Mouse (Mus musculus) spleen, adult 2 months (tissue): ENCODE measurements around the gene Ap3b1. TPM values are rescaled to one million over a fixed set of nuclear protein-coding genes. Genes with fewer than 3 reads are reported as not detected.
A peak's percentile ranks its signal among the peaks of the same experiment; 100 is the strongest.
"Not testable (repeated sequence)": the region's sequence is repeated elsewhere in the genome, so short reads cannot be mapped to it uniquely, and the experiment has no call there.

Experiments
- DNase-seq, 2 experiments: peaks; one replicate each; pipeline versions ENCODE4 v3.0.0 to v3.0.0-alpha.2; 2012 to 2021; ENCODE audit warnings: low spot score in 2 of 2, low read depth in 1 of 2
- H3K27ac ChIP-seq: fragments of 200-500 bp; 2 replicates; pipeline ENCODE4 v1.5.1; 2012; ENCODE audit warnings: low read length, inconsistent platforms; ENCODE audit not compliant: insufficient read depth
- H3K27me3 ChIP-seq: fragments of 200-500 bp; 2 replicates; pipeline ENCODE4 v1.6.1; 2012; ENCODE audit warnings: mild to moderate bottlenecking, moderate library complexity, low read length, inconsistent platforms; ENCODE audit not compliant: control insufficient read depth, insufficient read depth
- H3K36me3 ChIP-seq: fragments of 200-500 bp; 2 replicates; pipeline ENCODE4 v1.6.1; 2012; ENCODE audit warnings: mild to moderate bottlenecking, low read length, inconsistent platforms; ENCODE audit not compliant: control insufficient read depth, insufficient read depth
- H3K4me1 ChIP-seq: fragments of 200-500 bp; 2 replicates; pipeline ENCODE4 v1.6.1; 2011; ENCODE audit warnings: inconsistent platforms; ENCODE audit not compliant: control insufficient read depth, insufficient read depth, insufficient read length
- H3K4me3 ChIP-seq: fragments of 200-500 bp; 2 replicates; pipeline ENCODE4 v1.5.1; 2011; ENCODE audit warnings: mild to moderate bottlenecking, inconsistent platforms; ENCODE audit not compliant: insufficient read depth, insufficient read length; ENCODE audit errors: extremely low read depth
- CTCF ChIP-seq: fragments of 200-500 bp; IDR thresholded peaks from 2 replicates; pipeline ENCODE4 v1.5.1; 2011; ENCODE audit warnings: mild to moderate bottlenecking, inconsistent platforms; ENCODE audit not compliant: insufficient read depth, insufficient read length, insufficient replicate concordance; ENCODE audit errors: extremely low read depth
- POLR2A ChIP-seq: fragments of 200-500 bp; IDR thresholded peaks from 2 replicates; pipeline ENCODE4 v1.6.1; 2011; ENCODE audit warnings: low read depth, low read length, inconsistent platforms
- WGBS: fragments of 180-500 bp; shearing (Covaris S2); methylation state at CpG from one replicate; pipeline ENCODE4 v1.1.7; 2018; 5-methylcytosine and 5-hydroxymethylcytosine counted together
- polyA plus RNA-seq: library from polyadenylated mRNA; depleted of rRNA; stranded (reverse); fragments of >200 nt; gene quantifications from 2 replicates; pipeline ENCODE4 v1.2.3, GENCODE M21; 2012

Gene Ap3b1
- polyA plus RNA-seq, 1 experiment = 20.7 TPM

- Histone ChIP-seq H3K36me3 (no peaks in the 10 kb centered on the region), H3K27ac (no peak overlapping the region), H3K4me1 (no peaks in the 10 kb centered on the region), H3K4me3 (no peak overlapping the region), H3K27me3 (no peaks in the 10 kb centered on the region)
- 91% methylated on average over 3 of the region's 3 CpGs for WGBS
- TF ChIP-seq POLR2A = no peak
- DNase-seq = no peak
Measured at GRCm38 (mm10) chr13:94330392-94330979, 28.3 kb upstream of the Ap3b1 start.

DNA sequence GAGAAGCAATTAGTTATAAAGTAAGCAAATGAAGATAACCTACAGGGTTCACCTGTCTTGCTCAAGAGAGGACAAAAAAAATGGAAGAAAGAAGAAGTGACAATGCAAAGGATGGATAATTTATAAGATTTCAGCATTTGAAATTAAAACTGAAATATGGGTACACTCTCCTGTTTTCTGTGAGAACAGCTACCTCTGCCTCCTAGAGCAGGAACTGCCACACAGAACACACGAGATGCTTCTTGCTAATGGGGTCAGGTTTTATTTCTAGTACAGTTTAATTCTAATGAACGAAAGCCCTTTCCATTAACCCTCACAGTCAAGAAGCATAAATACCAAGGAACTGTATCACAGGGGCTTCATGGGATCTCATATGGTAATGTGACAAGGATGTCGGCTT, 20.4 kb upstream of the Ap3b1 start:
- Histone ChIP-seq H3K4me3 (no peak overlapping the region), H3K27ac (no peak overlapping the region), H3K36me3 (no peaks in the 10 kb centered on the region), H3K4me1 (no peaks in the 10 kb centered on the region), H3K27me3 (no peaks in the 10 kb centered on the region)
- DNase-seq = no peak
- no peak for TF ChIP-seq POLR2A
- TF ChIP-seq CTCF = no peak
- WGBS = 67% methylated on average over 3 of the region's 3 CpGs

GRCm38 (mm10) chr13:94343192-94343591, 15.6 kb upstream of the Ap3b1 start:
- 93% methylated on average over 5 of the region's 5 CpGs for WGBS
- H3K4me3 ChIP-seq = no peak overlapping the region
- H3K36me3 ChIP-seq = no peaks in the 10 kb centered on the region
- no peaks in the 10 kb centered on the region for H3K27me3 ChIP-seq
- H3K27ac ChIP-seq = no peak overlapping the region
- no peaks in the 10 kb centered on the region for H3K4me1 ChIP-seq
- TF ChIP-seq POLR2A = no peak
- no peak for TF ChIP-seq CTCF
- no peak for DNase-seq

GRCm38 (mm10) chr13:94344600-94344999, 14.2 kb upstream of the Ap3b1 start:
- H3K4me1 ChIP-seq, H3K36me3 ChIP-seq, DNase-seq, H3K27ac ChIP-seq, H3K4me3 ChIP-seq, H3K27me3 ChIP-seq: not testable (repeated sequence)
- WGBS = 95% methylated on average over 14 of the region's 14 CpGs

DNA sequence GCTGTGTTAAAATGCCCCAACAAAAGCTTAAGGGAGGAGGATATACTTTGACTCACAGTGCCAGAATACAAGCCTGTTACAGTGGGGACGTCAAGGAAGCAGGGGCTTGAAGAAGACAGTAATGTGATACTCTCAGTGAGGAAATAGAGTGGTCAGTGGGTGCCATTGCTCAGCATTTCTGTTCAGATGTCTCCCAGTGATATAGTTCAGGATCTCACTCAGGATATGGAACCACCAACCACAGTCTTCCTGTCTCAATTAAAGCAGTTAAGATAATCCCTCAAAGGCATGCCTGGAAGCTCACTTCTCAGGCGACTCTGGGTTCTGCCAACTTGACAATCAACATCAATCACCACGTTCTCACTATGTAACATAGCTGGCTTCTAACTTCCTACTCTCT, 4.2 kb upstream of the Ap3b1 start:
- Histone ChIP-seq H3K4me3 (no peak overlapping the region), H3K36me3 (no peaks in the 10 kb centered on the region), H3K27ac (no peak overlapping the region), H3K4me1 (peaks cover 4% of the 10 kb centered on the region; the same call in 1 of the 2 replicates), H3K27me3 (no peaks in the 10 kb centered on the region)
- TF ChIP-seq POLR2A (no peak), CTCF (no peak)
- 34% methylated on average over 3 of the region's 3 CpGs for WGBS
- no peak for DNase-seq

DNA sequence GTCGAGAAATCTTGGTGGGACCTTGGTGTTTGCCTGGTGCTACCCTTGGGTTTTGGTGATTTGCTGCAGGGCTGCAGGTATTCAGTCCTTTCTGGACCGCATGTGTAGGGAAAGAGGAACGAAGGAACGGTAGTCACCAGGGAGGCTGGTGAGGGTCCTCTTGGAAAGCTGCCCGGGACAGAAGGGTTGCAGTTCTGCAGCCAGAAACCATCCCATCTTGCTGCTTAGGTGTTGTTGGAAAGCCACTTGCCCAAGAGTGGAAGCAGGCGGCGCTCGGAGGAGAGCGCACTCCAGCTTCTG, 709 bp upstream of the Ap3b1 start:
- TF ChIP-seq CTCF = no peak
- TF ChIP-seq POLR2A = no peak
- Histone ChIP-seq H3K4me3 (peak overlapping the region; percentile 83), H3K36me3 (no peaks in the 10 kb centered on the region), H3K27ac (peak overlapping the region; percentile 81), H3K27me3 (no peaks in the 10 kb centered on the region), H3K4me1 (peaks cover 4% of the 10 kb centered on the region)
- WGBS = 4% methylated on average over 9 of the region's 9 CpGs
- no peak for DNase-seq

DNA sequence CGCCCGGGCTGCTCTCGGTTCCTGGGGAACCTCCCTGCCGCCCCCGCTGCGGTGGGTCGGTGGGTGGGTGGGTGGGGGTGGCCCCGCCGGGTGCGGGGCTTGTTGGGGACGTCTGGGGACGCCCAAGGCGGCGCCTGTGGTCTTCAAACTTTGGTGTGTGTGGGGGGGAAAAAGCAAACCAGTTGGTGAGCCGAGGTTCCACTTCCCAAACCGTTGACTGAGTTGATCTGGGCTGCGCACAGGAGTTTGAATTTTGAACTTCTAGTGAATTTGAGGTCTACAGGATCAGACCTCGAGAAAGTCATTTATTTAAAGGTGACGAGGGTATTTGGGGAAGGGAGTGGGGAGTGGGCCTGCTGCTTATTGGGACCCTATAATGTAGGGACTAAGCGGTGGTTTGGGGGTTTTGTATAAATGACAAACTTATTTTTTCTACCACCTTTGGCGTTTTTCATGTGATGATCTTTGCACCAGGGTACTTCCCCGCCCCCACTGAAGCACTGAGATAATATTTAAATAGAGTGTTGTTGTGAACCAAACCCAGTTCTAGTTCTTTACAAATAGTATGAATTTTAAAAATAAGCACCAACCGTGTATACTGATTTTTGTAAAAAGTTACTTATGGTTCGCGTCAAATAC, 641 bp downstream of the Ap3b1 start:
- Histone ChIP-seq H3K4me1 (peaks cover 4% of the 10 kb centered on the region), H3K27ac (peak overlapping the region; percentile 82; the same call in 1 of the 2 replicates), H3K4me3 (peak overlapping the region; percentile 83), H3K27me3 (no peaks in the 10 kb centered on the region), H3K36me3 (no peaks in the 10 kb centered on the region)
- DNase-seq = no peak
- WGBS = 17% methylated on average over 25 of the region's 25 CpGs
- TF ChIP-seq POLR2A = no peak
- TF ChIP-seq CTCF = no peak

DNA sequence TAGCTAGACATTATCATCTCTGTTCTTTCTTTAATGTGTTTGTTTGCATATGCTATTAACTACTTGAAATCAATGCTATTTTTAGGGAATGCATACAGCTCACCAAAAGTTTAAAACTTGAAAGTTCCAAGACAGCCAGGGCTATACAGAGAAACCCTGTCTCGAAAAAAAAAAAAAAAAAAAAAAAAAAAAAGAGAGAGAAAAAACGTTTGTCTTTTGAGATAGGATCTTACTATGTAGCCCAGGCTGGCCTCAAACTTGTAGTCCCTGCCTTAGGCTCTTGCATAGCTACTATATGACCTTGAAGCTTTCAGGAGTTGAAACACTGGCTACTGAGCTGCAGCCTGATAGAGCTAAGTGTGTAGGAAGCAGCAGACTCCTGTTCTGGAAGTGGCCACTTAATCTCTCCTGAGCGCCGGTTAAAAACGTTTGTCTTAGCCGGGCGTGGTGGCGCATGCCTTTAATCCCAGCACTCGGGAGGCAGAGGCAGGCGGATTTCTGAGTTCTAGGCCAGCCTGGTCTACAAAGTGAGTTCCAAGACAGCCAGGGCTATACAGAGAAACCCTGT, 2.3 kb downstream of the Ap3b1 start:
- not testable (repeated sequence) for H3K4me3 ChIP-seq, H3K27me3 ChIP-seq, H3K36me3 ChIP-seq, H3K4me1 ChIP-seq, DNase-seq, H3K27ac ChIP-seq
- 87% methylated on average over 10 of the region's 10 CpGs for WGBS
